Mouse (Mus musculus) embryonic facial prominence, embryonic 14.5 days (tissue): ENCODE data around the gene Hsd3b7. TPM values are rescaled to one million over a fixed set of nuclear protein-coding genes. Genes with fewer than 3 reads are reported as not detected.

ENCODE experiments used
- ATAC-seq: fragments of 200-750 bp; cut with Nextera tagmentation; 2 replicates; pipeline ENCODE4 v1.8.0; 2017; ENCODE audit warnings: low read depth, moderate number of reproducible peaks, moderate TSS enrichment
- DNase-seq: peaks from one replicate; pipeline ENCODE4 v3.0.0-alpha.2; 2015; ENCODE audit warnings: low spot score
- H3K27ac ChIP-seq: fragments of 300-500 bp; sonication (generic); replicated peaks from 2 replicates; pipeline ENCODE4 v1.5.1; 2014; ENCODE audit warnings: low read depth, mild to moderate bottlenecking, low read length, moderate library complexity
- H3K27me3 ChIP-seq: fragments of 300-500 bp; sonication (generic); replicated peaks from 2 replicates; pipeline ENCODE4 v1.6.1; 2014; ENCODE audit warnings: low read length; ENCODE audit not compliant: control insufficient read depth, insufficient read depth
- H3K36me3 ChIP-seq: fragments of 300-500 bp; sonication (generic); 2 replicates; pipeline ENCODE4 v1.6.1; 2014; ENCODE audit warnings: low read length, mixed read lengths; ENCODE audit not compliant: control insufficient read depth, insufficient read depth
- H3K4me1 ChIP-seq: fragments of 300-500 bp; sonication (generic); 2 replicates; pipeline ENCODE4 v1.6.1; 2014; ENCODE audit warnings: antibody characterized with exemption, low read length; ENCODE audit not compliant: control insufficient read depth, insufficient read depth
- H3K4me2 ChIP-seq: fragments of 300-500 bp; sonication (generic); 2 replicates; pipeline ENCODE4 v1.6.1; 2014; ENCODE audit warnings: low read depth, mild to moderate bottlenecking, low read length, moderate library complexity, mixed read lengths
- H3K4me3 ChIP-seq: fragments of 300-500 bp; sonication (generic); 2 replicates; pipeline ENCODE4 v1.5.1; 2014; ENCODE audit warnings: low read depth, mild to moderate bottlenecking, low read length
- H3K9ac ChIP-seq: fragments of 300-500 bp; sonication (generic); 2 replicates; pipeline ENCODE4 v1.6.1; 2014; ENCODE audit warnings: low read depth, mild to moderate bottlenecking, low read length, moderate library complexity, mixed read lengths
- H3K9me3 ChIP-seq: fragments of 300-500 bp; sonication (generic); 2 replicates; pipeline ENCODE4 v1.6.1; 2016; ENCODE audit warnings: low read length; ENCODE audit not compliant: control insufficient read depth
- WGBS: fragments of 180-500 bp; shearing (Covaris S2); extraction: QIAGEN DNeasy Blood & Tissue Kit; methylation state at CpG from one replicate; pipeline ENCODE4 v1.1.7; 2014; 5-methylcytosine and 5-hydroxymethylcytosine counted together
- polyA plus RNA-seq: library from polyadenylated mRNA; unstranded; fragments of >200 nt; fragmentation: Nextera tagmentation; extraction: Ambion mirVana; gene quantifications from 2 replicates; pipeline ENCODE4 v1.2.1, GENCODE M21; 2014

The Hsd3b7 gene
- 22.2 and 23.5 TPM in 2 replicates for polyA plus RNA-seq

- peaks cover 59% of the 10 kb centered on the region for H3K36me3 ChIP-seq
- peak within 1 kb of the TSS; percentile 34; the same call in 1 of the 2 replicates for H3K27ac ChIP-seq
- peak within 1 kb of the TSS; percentile 22 for H3K4me3 ChIP-seq
- no peaks in the 10 kb centered on the region for H3K4me1 ChIP-seq
- H3K27me3 ChIP-seq = no peaks in the 10 kb centered on the region
- WGBS = 24% methylated on average over 4 of the region's 6 CpGs
- peak within 1 kb of the TSS; percentile 47 for H3K4me2 ChIP-seq
- DNase-seq (peak; percentile 93), ATAC-seq (peak; percentile 92)
- peak within 1 kb of the TSS; percentile 41 for H3K9ac ChIP-seq
- H3K9me3 ChIP-seq = no peaks in the 10 kb centered on the region
These were observed at the start of gene Hsd3b7 for GRCm38 (mm10) chr7:127800435-127801009. Hsd3b7 (plus strand) TSS chr7:127800604.

GRCm38 (mm10) chr7:127751619-127752018 is 48.8 kb upstream of the Hsd3b7 start:
- Histone ChIP-seq H3K36me3 (peaks cover 86% of the 10 kb centered on the region), H3K4me3 (no peak overlapping the region), H3K9ac (0 out of 2 replicates have a peak overlapping the region, but pooled peaks have one; percentile 19), H3K27ac (no peak overlapping the region), H3K9me3 (no peaks in the 10 kb centered on the region), H3K4me1 (peaks cover 8% of the 10 kb centered on the region; the same call in 1 of the 2 replicates), H3K27me3 (no peaks in the 10 kb centered on the region), H3K4me2 (no peak overlapping the region)
- WGBS = 91% methylated on average over 5 of the region's 5 CpGs
- no peak for DNase-seq
- ATAC-seq = no peak

DNA sequence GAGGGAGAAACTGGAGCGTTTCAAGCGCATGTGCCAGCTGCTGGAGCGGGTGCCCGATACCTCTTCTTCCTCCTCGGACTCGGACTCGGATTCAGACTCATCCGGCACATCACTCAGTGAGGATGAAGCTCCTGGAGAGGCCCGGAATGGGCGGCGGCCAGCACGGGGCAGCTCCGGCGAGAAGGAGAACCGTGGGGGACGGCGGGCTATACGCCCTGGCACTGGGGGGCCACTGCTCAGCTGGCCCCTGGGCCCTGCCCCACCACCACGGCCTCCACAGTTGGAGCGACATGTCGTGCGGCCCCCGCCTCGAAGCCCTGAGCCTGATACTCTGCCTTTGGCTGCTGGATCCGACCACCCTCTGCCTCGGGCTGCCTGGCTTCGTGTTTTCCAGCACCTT is 48.3 kb upstream of the Hsd3b7 start:
- Histone ChIP-seq H3K36me3 (peaks cover 90% of the 10 kb centered on the region), H3K4me1 (peaks cover 8% of the 10 kb centered on the region; the same call in 1 of the 2 replicates), H3K9ac (0 out of 2 replicates have a peak overlapping the region, but pooled peaks have one; percentile 19), H3K27ac (no peak overlapping the region), H3K9me3 (no peaks in the 10 kb centered on the region), H3K4me3 (no peak overlapping the region), H3K4me2 (no peak overlapping the region), H3K27me3 (no peaks in the 10 kb centered on the region)
- WGBS = 95% methylated on average over 27 of the region's 27 CpGs
- DNase-seq = no peak
- no peak for ATAC-seq

GRCm38 (mm10) chr7:127753158-127753557 is 47.2 kb upstream of the Hsd3b7 start:
- H3K9ac ChIP-seq = no peak overlapping the region
- H3K4me1 ChIP-seq = no peaks in the 10 kb centered on the region
- ATAC-seq = no peak
- H3K36me3 ChIP-seq = peaks cover 98% of the 10 kb centered on the region
- no peak overlapping the region for H3K27ac ChIP-seq
- WGBS = 60% methylated on average over 5 of the region's 5 CpGs
- H3K9me3 ChIP-seq = no peaks in the 10 kb centered on the region
- no peak for DNase-seq
- H3K4me2 ChIP-seq = no peak overlapping the region
- no peak overlapping the region for H3K4me3 ChIP-seq
- H3K27me3 ChIP-seq = no peaks in the 10 kb centered on the region

DNA sequence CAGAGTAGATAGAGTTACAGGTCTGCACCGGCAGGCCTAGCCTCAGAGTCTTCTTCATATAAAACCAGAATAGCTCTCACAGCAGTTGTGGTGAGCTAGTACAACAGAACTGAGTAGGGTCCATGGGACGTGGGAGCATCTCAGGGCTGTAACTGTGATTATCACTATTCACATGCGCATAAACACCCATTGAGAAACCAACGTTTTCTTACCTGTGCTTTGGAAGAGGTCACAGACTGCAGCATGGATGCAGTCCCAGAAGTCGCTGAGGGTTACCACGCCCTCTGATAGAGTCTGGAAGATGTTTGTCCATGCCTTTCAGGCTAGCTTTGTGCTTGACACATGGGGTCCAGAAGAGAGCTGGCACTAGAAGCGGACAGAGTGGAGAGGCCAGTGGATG is 46.7 kb upstream of the Hsd3b7 start:
- Histone ChIP-seq H3K36me3 (peaks cover 96% of the 10 kb centered on the region), H3K4me1 (no peaks in the 10 kb centered on the region), H3K9ac (no peak overlapping the region), H3K9me3 (no peaks in the 10 kb centered on the region), H3K4me3 (no peak overlapping the region), H3K27ac (no peak overlapping the region), H3K4me2 (no peak overlapping the region), H3K27me3 (no peaks in the 10 kb centered on the region)
- no peak for ATAC-seq
- 85% methylated on average over 7 of the region's 7 CpGs for WGBS
- DNase-seq = no peak

GRCm38 (mm10) chr7:127759716-127760115 is 40.7 kb upstream of the Hsd3b7 start:
- H3K4me2 ChIP-seq = no peak overlapping the region
- H3K27me3 ChIP-seq = no peaks in the 10 kb centered on the region
- ATAC-seq (no peak), DNase-seq (no peak)
- H3K9me3 ChIP-seq = no peaks in the 10 kb centered on the region
- H3K9ac ChIP-seq = no peak overlapping the region; the same call in 1 of the 2 replicates
- H3K4me3 ChIP-seq = no peak overlapping the region
- WGBS = 35% methylated on average over 6 of the region's 6 CpGs
- peak overlapping the region; percentile 15; the same call in 1 of the 2 replicates for H3K27ac ChIP-seq
- peaks cover 65% of the 10 kb centered on the region for H3K36me3 ChIP-seq
- H3K4me1 ChIP-seq = no peaks in the 10 kb centered on the region

DNA sequence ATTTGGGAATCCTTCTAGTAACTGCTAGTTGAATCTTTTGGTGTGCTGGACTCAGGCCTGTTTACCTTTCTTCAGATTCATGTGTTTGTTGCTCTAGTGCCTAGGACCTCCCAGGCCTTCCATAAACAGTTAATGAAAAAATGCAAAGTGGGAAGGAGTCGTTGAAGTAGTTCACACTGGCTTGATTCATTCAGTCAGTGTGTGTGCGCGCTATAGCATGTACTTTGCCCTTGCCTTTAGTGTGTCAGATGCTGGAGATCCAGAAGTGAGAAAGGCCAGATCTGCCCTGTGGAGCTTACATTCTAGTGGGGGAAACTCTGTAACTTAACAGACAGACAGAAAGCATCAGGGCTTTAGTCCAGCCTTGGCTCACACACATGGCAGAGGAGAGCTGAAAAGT is 39.9 kb upstream of the Hsd3b7 start:
- peaks cover 65% of the 10 kb centered on the region for H3K36me3 ChIP-seq
- ATAC-seq = peak; percentile 10; the same call in 1 of the 2 replicates
- DNase-seq = no peak
- H3K27ac ChIP-seq = no peak overlapping the region
- no peaks in the 10 kb centered on the region for H3K27me3 ChIP-seq
- H3K4me1 ChIP-seq = no peaks in the 10 kb centered on the region
- H3K4me3 ChIP-seq = no peak overlapping the region
- H3K9ac ChIP-seq = no peak overlapping the region
- no peak overlapping the region for H3K4me2 ChIP-seq
- 72% methylated on average over 3 of the region's 3 CpGs for WGBS
- no peaks in the 10 kb centered on the region for H3K9me3 ChIP-seq

DNA sequence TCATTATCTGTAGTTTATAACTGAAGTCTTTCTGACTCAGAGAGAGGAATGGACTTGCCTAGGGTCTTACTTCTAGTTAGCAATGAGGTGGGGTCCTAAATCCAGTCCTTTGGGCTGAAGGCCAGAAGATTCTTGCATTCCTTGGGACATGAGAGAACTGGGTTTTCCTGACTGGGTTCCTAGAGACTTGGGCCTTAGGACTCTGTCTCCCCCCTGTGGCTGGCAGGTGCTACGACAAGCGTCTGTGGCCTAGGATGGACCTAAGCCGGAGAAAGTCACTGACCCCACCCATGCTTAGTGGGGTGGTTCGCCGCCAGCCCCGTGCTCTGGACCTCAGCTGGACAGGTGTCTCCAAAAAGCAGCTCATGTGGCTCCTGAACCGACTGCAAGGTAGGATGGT is 39.4 kb upstream of the Hsd3b7 start:
- ATAC-seq = peak; percentile 69
- no peak overlapping the region for H3K4me2 ChIP-seq
- H3K4me3 ChIP-seq = no peak overlapping the region
- peak; percentile 80 for DNase-seq
- no peak overlapping the region for H3K27ac ChIP-seq
- H3K4me1 ChIP-seq = no peaks in the 10 kb centered on the region
- H3K27me3 ChIP-seq = no peaks in the 10 kb centered on the region
- no peak overlapping the region for H3K9ac ChIP-seq
- 45% methylated on average over 7 of the region's 7 CpGs for WGBS
- H3K36me3 ChIP-seq = peaks cover 65% of the 10 kb centered on the region
- no peaks in the 10 kb centered on the region for H3K9me3 ChIP-seq

- H3K4me2 ChIP-seq = no peak overlapping the region
- no peak for ATAC-seq
- DNase-seq = no peak
- WGBS = 96% methylated on average over 4 of the region's 4 CpGs
- no peaks in the 10 kb centered on the region for H3K9me3 ChIP-seq
- H3K27me3 ChIP-seq = no peaks in the 10 kb centered on the region
- H3K27ac ChIP-seq = no peak overlapping the region
- no peak overlapping the region for H3K4me3 ChIP-seq
- H3K4me1 ChIP-seq = peaks cover 3% of the 10 kb centered on the region; the same call in 1 of the 2 replicates
- peaks cover 61% of the 10 kb centered on the region for H3K36me3 ChIP-seq
- H3K9ac ChIP-seq = no peak overlapping the region
These were observed 36.8 kb upstream of the Hsd3b7 start for GRCm38 (mm10) chr7:127763642-127764041.
